Mouse (Mus musculus) intestine, embryonic 14.5 days (tissue): Measurements from ENCODE around the gene Nup160. TPM values are rescaled to one million over a fixed set of nuclear protein-coding genes. Genes with fewer than 3 reads are reported as not detected.

ENCODE experiments used
- ATAC-seq: fragments of 200-750 bp; cut with Nextera tagmentation; replicated peaks from 2 replicates; pipeline ENCODE4 v1.8.0; 2017; ENCODE audit warnings: low read depth, moderate number of reproducible peaks, moderate TSS enrichment, moderate library complexity; ENCODE audit not compliant: low FRiP score, low TSS enrichment
- DNase-seq: peaks from one replicate; pipeline ENCODE4 v3.0.0-alpha.2; 2018; ENCODE audit warnings: low spot score
- H3K27ac ChIP-seq: fragments of 300-500 bp; sonication (generic); 2 replicates; pipeline ENCODE4 v1.5.1; 2014; ENCODE audit warnings: low read depth, mild to moderate bottlenecking, control low read depth
- H3K27me3 ChIP-seq: fragments of 300-500 bp; sonication (generic); replicated peaks from 2 replicates; pipeline ENCODE4 v1.6.1; 2014; ENCODE audit warnings: low read length, control low read depth; ENCODE audit not compliant: control insufficient read depth, insufficient read depth
- H3K36me3 ChIP-seq: fragments of 300-500 bp; sonication (generic); 2 replicates; pipeline ENCODE4 v1.6.1; 2014; ENCODE audit warnings: low read length, control low read depth; ENCODE audit not compliant: control insufficient read depth, insufficient read depth
- H3K4me1 ChIP-seq: fragments of 300-500 bp; sonication (generic); replicated peaks from 2 replicates; pipeline ENCODE4 v1.6.1; 2014; ENCODE audit warnings: low read length, control low read depth, mixed read lengths; ENCODE audit not compliant: control insufficient read depth, insufficient read depth
- H3K4me2 ChIP-seq: fragments of 300-500 bp; sonication (generic); 2 replicates; pipeline ENCODE4 v1.6.1; 2014; ENCODE audit warnings: low read length
- H3K4me3 ChIP-seq: fragments of 300-500 bp; sonication (generic); 2 replicates; pipeline ENCODE4 v1.5.1; 2014; ENCODE audit warnings: low read depth, low read length, control low read depth, mixed read lengths
- H3K9ac ChIP-seq: fragments of 300-500 bp; sonication (generic); 2 replicates; pipeline ENCODE4 v1.6.1; 2014; ENCODE audit warnings: mild to moderate bottlenecking, low read length
- H3K9me3 ChIP-seq: fragments of 300-500 bp; sonication (generic); 2 replicates; pipeline ENCODE4 v1.6.1; 2016; ENCODE audit warnings: low read length, control low read depth; ENCODE audit not compliant: control insufficient read depth
- WGBS: fragments of 180-500 bp; shearing (Covaris S2); extraction: QIAGEN DNeasy Blood & Tissue Kit; methylation state at CpG from one replicate; pipeline ENCODE4 v1.1.7; 2014; 5-methylcytosine and 5-hydroxymethylcytosine counted together
- polyA plus RNA-seq: library from polyadenylated mRNA; unstranded; fragments of >200 nt; fragmentation: Nextera tagmentation; extraction: Ambion mirVana; gene quantifications from 2 replicates; pipeline ENCODE4 v1.2.1, GENCODE M21; 2014

Gene Nup160
- polyA plus RNA-seq, 1 experiment from 2014 or later, result 53.6 TPM

DNA sequence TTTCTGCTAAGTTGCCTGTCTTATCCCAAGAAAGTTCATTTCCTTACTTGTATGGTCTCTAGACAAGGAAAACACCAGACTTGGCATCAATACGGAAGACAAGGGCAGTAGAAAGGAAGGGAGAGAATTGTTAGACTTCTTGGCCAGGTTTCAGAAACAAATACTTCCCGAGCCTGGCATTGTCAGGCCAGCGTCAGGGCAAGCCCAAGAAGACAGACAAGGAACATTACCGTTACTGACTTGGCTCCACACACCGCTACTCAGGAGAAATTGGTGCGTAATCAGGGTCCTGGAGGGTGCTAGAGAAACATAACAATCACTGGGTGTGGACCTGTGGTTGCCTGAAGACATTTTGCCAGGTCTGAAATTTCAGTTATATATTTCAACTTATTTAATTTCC, 6.7 kb upstream of the Nup160 start:
- Histone ChIP-seq H3K9me3 (0 out of 2 replicates have a peak, but pooled peaks cover 2% of the 10 kb centered on the region), H3K4me2 (no peak overlapping the region), H3K4me1 (peaks cover 6% of the 10 kb centered on the region), H3K36me3 (no peaks in the 10 kb centered on the region), H3K4me3 (no peak overlapping the region), H3K27me3 (no peaks in the 10 kb centered on the region), H3K27ac (no peak overlapping the region), H3K9ac (no peak overlapping the region)
- WGBS, result 88% methylated on average over 6 of the region's 6 CpGs
- DNase-seq (no peak), ATAC-seq (no peak)

DNA sequence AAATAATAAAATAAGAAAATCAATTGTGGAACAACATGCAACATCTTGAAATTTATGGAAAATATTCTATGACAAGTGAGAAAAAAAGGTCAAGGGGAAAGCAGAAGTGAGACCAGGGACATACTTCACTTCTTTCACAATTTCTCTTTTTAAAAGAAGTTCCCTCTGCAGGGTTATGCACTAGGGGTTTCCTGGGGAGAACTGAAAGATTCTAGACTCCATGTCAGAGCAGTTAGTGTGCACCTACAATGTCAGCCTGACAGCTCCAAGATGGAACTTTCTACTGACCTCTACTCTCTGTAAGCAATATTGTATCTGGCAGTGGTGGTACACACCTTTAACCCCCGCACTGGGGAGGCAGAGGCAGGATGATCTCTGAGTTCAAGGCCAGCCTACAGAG, 3.7 kb upstream of the Nup160 start:
- no peak for DNase-seq
- ATAC-seq, result no peak
- Histone ChIP-seq H3K4me2 (no peak overlapping the region), H3K27me3 (no peaks in the 10 kb centered on the region), H3K36me3 (no peaks in the 10 kb centered on the region), H3K27ac (no peak overlapping the region), H3K9me3 (0 out of 2 replicates have a peak, but pooled peaks cover 2% of the 10 kb centered on the region), H3K4me3 (no peak overlapping the region), H3K4me1 (no peaks in the 10 kb centered on the region), H3K9ac (no peak overlapping the region)
- 95% methylated on average over 1 of the region's 1 CpGs for WGBS

DNA sequence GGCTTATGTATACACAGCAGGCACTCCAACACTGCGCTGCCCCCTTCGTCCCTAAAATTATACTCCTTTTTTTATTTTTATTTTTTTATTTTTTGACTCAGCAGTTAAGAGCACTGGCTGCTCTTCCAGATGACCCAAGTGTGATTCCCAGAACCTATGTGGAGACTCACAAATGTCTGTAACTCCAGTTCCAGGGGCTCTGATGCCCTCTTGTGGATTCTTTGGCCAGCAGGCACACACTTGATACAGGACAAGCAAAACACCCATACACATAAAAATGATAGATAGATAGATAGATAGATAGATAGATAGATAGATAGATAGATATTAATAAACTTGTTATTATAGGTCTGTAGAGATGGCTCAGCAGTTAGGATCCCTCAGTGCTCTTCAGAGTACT, 2.5 kb upstream of the Nup160 start:
- no peaks in the 10 kb centered on the region for H3K36me3 ChIP-seq
- H3K27ac ChIP-seq, result no peak overlapping the region
- no peak overlapping the region for H3K4me2 ChIP-seq
- H3K9ac ChIP-seq, result no peak overlapping the region
- H3K9me3 ChIP-seq, result 0 out of 2 replicates have a peak, but pooled peaks cover 2% of the 10 kb centered on the region
- ATAC-seq (no peak), DNase-seq (no peak)
- WGBS, result 95% methylated on average over 2 of the region's 2 CpGs
- no peak overlapping the region for H3K4me3 ChIP-seq
- no peaks in the 10 kb centered on the region for H3K4me1 ChIP-seq
- H3K27me3 ChIP-seq, result no peaks in the 10 kb centered on the region

DNA sequence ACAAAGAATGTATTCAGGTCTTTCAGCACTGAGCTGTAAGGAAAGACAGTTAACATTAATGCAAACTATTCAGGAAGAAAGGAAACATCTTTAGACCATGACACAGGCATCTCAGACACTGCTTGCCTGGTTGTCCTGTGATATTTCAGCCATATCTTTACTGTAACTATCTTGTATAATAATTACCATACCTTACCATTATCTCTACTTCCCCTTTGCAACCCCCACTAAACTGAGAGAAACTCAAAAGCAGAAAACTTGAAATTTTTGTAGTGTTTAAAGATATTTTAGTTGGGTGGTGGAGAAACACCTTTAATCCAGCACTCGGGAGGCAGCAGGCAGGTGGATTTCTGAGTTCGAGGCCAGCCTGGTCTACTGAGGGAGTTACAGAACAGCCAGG, 1.5 kb upstream of the Nup160 start:
- no peak overlapping the region for H3K9ac ChIP-seq
- DNase-seq, result no peak

DNA sequence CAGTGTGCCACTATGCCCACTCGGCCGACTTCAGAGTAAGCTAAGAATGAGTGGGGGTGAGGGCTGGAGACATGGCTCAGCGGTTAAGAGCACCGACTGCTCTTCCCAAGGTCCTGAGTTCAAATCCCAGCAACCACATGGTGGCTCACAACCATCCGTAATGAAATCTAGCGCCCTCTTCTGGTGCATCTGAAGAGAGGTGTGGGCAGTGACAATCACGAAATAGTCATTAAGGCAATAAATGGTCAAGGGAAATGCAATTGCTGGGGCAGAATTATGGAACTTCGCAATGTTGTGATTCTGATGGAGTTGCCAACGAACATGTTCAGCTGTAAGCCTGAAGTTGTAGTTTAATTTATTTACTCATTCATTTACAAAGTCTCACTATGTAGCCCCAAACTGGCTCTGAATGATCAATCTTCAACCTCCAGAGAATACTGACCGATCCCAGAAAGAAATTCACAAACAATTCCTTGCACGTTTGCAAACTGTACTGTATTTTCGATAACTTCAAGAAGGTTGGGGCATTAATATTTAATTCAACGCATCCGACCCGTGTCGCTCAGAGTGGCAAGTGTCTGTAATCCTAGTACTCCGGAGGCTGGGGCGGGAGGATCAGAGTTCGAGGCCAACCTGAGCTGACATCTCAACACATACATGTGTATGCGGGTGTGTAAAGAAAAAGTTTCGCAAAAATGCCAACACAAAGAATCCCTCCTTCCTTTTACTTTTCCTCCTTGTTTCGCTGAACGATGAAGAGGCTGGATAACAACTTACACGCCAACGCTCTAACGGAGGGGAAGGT, 1.4 kb downstream of the Nup160 start:
- Histone ChIP-seq H3K9ac (peak overlapping the region; percentile 69), H3K9me3 (no peaks in the 10 kb centered on the region), H3K4me2 (peak overlapping the region; percentile 54), H3K36me3 (peaks cover 25% of the 10 kb centered on the region), H3K4me3 (peak overlapping the region; percentile 98), H3K4me1 (peaks cover 7% of the 10 kb centered on the region; the same call in 1 of the 2 replicates), H3K27me3 (no peaks in the 10 kb centered on the region), H3K27ac (peak overlapping the region; percentile 89)
- 31% methylated on average over 26 of the region's 26 CpGs for WGBS
- DNase-seq, result no peak
- peak; percentile 59 for ATAC-seq

More for the DNA sequence above, 1.5 kb upstream of the Nup160 start:
- no peaks in the 10 kb centered on the region for H3K36me3 ChIP-seq
- H3K27me3 ChIP-seq, result no peaks in the 10 kb centered on the region
- no peak overlapping the region for H3K4me2 ChIP-seq
- ATAC-seq, result no peak
- 84% methylated on average over 2 of the region's 2 CpGs for WGBS
- peaks cover 6% of the 10 kb centered on the region; the same call in 1 of the 2 replicates for H3K4me1 ChIP-seq
- no peak overlapping the region for H3K27ac ChIP-seq
- H3K9me3 ChIP-seq, result no peaks in the 10 kb centered on the region
- no peak overlapping the region for H3K4me3 ChIP-seq

DNA sequence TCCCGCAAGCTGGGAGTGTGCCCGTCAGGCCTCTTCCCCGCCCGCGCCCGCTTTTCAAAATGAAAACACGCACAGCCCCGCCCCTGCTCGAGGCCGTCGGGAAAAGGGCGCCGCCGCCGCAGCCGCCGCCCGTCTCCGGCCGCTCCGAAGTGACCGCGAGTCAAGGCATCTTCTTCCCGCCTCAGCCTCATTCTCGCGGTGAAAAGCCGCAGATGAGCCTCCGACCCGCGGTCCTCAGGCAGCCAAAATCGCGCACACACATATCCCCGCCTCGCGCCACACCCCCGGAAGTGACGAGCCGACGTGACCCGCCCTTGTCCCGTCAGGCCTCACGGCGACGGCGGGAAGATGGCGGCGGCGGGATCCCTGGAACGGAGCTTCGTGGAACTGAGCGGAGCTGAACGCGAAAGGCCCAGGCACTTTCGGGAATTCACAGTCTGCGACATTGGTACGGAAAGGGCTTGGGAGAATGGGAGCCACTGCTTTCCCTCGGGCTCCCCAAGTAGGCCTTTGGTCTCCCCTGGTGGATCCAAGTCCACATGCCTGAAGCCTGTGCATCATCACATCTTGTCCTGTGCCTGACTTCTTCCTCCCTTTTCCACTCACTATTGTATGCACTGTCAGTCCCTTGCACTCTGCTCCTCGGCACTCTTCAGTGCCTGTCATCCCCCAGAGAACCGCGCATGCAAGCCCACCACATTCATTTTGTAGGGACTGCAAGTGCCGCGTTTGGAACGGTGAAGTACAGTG, 2.2 kb downstream of the Nup160 start:
- WGBS, result under 1% methylated on average over 63 of the region's 63 CpGs
- DNase-seq (peak; percentile 99), ATAC-seq (peak; percentile 97)
- peaks cover 7% of the 10 kb centered on the region; the same call in 1 of the 2 replicates for H3K4me1 ChIP-seq
- peak overlapping the region; percentile 89 for H3K27ac ChIP-seq
- H3K27me3 ChIP-seq, result no peaks in the 10 kb centered on the region
- peak overlapping the region; percentile 80 for H3K4me2 ChIP-seq
- H3K9me3 ChIP-seq, result no peaks in the 10 kb centered on the region
- peaks cover 33% of the 10 kb centered on the region for H3K36me3 ChIP-seq
- H3K4me3 ChIP-seq, result peak overlapping the region; percentile 98
- H3K9ac ChIP-seq, result peak overlapping the region; percentile 69

DNA sequence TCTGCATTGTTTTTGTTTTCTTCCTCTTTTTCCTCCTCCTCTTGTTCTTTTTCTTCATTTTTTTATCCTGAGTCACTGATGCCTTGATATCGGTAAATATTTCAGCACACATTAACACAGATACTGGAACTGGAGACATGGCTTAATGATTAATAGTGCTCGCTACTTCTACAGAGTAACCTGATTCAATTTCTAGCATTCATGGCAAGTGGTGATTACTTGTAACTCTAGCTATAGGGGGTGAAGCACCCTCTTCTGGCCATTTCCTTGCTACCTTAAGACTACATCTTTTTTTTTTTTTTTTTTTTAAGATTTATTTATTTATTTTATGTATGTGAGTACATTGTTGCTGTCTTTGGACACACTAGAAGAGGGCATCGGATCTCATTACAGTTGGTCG, 23.9 kb downstream of the Nup160 start:
- Histone ChIP-seq H3K4me3 (no peak overlapping the region), H3K27me3 (no peaks in the 10 kb centered on the region), H3K27ac (no peak overlapping the region), H3K36me3 (peaks cover 96% of the 10 kb centered on the region), H3K4me2 (no peak overlapping the region), H3K9me3 (no peaks in the 10 kb centered on the region), H3K9ac (no peak overlapping the region), H3K4me1 (no peaks in the 10 kb centered on the region)
- 90% methylated on average over 4 of the region's 4 CpGs for WGBS
- ATAC-seq (no peak), DNase-seq (no peak)

DNA sequence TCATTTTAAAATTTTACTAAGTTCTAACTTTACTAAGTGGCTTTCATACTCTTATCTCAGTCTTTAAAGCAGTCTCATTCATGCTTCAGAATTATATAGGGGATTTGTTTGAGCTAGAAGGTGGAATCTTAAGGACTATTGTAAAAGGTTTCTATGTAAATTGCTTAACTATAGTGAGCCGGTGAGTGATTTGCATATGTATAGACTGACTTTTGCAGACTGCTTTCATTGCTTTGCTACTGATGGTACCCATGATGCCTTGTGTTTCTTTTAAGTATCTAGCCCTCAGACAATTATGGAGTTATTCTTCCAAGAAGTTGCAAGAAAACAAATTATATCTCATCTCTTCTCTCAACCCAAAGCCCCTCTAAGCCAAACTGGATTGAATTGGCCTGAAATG, 31.5 kb downstream of the Nup160 start:
- Histone ChIP-seq H3K4me3 (no peak overlapping the region), H3K9ac (no peak overlapping the region), H3K27me3 (no peaks in the 10 kb centered on the region), H3K9me3 (no peaks in the 10 kb centered on the region), H3K4me1 (no peaks in the 10 kb centered on the region), H3K27ac (no peak overlapping the region), H3K36me3 (peaks cover 95% of the 10 kb centered on the region), H3K4me2 (no peak overlapping the region)
- WGBS, result 86% methylated on average over 1 of the region's 1 CpGs
- no peak for DNase-seq
- ATAC-seq, result no peak
